Mouse (Mus musculus) lung, postnatal 14 days (tissue): ENCODE measurements around the gene Olfr310.

ENCODE experiments used
- DNase-seq: peaks from one replicate; pipeline ENCODE4 v3.0.0; 2021

The Olfr310 gene

DNA sequence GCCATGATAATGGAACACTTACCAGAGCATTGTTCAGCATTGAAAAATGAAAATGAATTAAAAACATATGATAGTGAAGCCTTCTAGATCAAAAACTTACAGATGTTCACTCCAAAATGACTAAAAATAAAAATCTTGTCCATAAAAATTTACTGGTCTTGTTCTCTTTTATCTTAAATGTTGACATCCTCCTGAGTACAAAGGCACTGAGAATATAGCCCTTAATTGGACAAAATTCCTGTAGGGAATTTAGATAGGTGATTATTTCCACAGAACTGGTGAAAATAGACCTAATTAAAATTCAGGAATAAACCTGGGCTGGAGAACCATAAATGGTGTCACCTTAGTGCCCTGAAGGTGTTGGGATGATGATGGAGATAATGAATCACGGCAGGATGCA lies at the start of gene Olfr310:
Gene Olfr310, minus strand, starts transcription at position 101 of the 400 bp plus-strand sequence.
- no peak for DNase-seq

GRCm38 (mm10) chr7:86325530-86325929 lies 48.6 kb upstream of the Olfr310 start, which contains the start of gene Olfr308:
Gene Olfr308 (minus strand): TSS chr7:86325630.
- DNase-seq, result no peak

DNA sequence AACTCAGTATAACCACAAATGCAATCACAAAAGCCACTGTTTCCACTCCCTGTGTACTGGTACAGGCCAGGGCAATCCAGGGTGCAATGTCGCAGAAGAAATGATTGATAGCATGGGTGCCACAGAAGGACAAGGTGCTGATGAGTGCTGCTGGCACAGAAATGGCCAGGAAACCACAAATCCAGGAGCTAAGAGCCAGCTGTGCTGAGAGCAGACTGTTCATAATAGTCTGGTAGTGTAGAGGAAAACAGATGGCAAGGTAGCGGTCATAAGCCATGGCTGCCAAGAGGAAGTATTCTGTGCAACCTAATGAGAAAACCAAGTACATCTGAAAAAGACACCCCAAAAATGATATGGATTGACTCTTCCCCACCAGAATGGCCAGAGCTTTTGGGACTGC lies 44.4 kb upstream of the Olfr310 start:
- no peak for DNase-seq

- DNase-seq, result no peak
These were observed 36.6 kb upstream of the Olfr310 start, which contains the start of gene Olfr309 for GRCm38 (mm10) chr7:86313608-86314007. Gene Olfr309 (minus strand): TSS chr7:86313708.

GRCm38 (mm10) chr7:86246208-86246607 lies 30.8 kb downstream of the Olfr310 start, which contains the start of gene Vmn2r76:
Gene Vmn2r76 (minus strand): TSS chr7:86246308.
- DNase-seq, result no peak
